Mouse (Mus musculus) CH12.LX (cell line): ENCODE results near the gene Fndc5. TPM values are rescaled to one million over a fixed set of nuclear protein-coding genes. Genes with fewer than 3 reads are reported as not detected.

Source experiments
- DNase-seq: peaks from one replicate; pipeline ENCODE4 v3.0.0-alpha.2; 2013; ENCODE audit errors: extremely low read depth
- H3K27ac ChIP-seq: 2 replicates; pipeline ENCODE4 v1.5.1; 2012; ENCODE audit warnings: low read depth, mild to moderate bottlenecking, control low read depth, moderate library complexity; ENCODE audit not compliant: insufficient read depth
- H3K27me3 ChIP-seq: replicated peaks from 2 replicates; pipeline ENCODE3; 2012; ENCODE audit warnings: inconsistent platforms
- H3K36me3 ChIP-seq, 2 experiments: replicated peaks in 1 of 2; 2 replicates each; pipeline versions ENCODE3 to v1.6.1; 2012; ENCODE audit warnings: inconsistent platforms in 1 of 2, low read length in 1 of 2, mild to moderate bottlenecking in 1 of 2, mixed read lengths in 1 of 2, moderate library complexity in 1 of 2; ENCODE audit not compliant: control insufficient read depth in 1 of 2, insufficient read depth in 1 of 2
- H3K4me1 ChIP-seq, 2 experiments: 2 replicates each; pipeline ENCODE4 v1.6.1; 2012; ENCODE audit warnings: inconsistent platforms in 1 of 2, moderate library complexity in 1 of 2; ENCODE audit not compliant: insufficient read depth in 2 of 2, control insufficient read depth in 1 of 2
- H3K4me2 ChIP-seq: 2 replicates; pipeline ENCODE4 v1.6.1; 2012; ENCODE audit warnings: low read depth, mild to moderate bottlenecking, control low read depth; ENCODE audit not compliant: poor library complexity, insufficient read depth, severe bottlenecking
- H3K4me3 ChIP-seq, 3 experiments: fragments of 150-350 bp in 1 of 3; sonication (generic) in 1 of 3; replicated peaks in 1 of 3; 2 replicates each; pipeline versions ENCODE3 to v1.5.1; 2011 to 2012; ENCODE audit warnings: low read depth in 2 of 3, low read length in 2 of 3, mild to moderate bottlenecking in 2 of 3, moderate library complexity in 2 of 3, control low read depth in 1 of 3, improper control_type of control experiment in 1 of 3, inconsistent platforms in 1 of 3, mixed read lengths in 1 of 3; ENCODE audit not compliant: poor library complexity in 1 of 3
- H3K79me2 ChIP-seq: replicated peaks from 2 replicates; pipeline ENCODE4 v1.6.1; 2012; ENCODE audit warnings: mild to moderate bottlenecking, moderate library complexity; ENCODE audit not compliant: control insufficient read depth, poor library complexity, insufficient read depth, severe bottlenecking; ENCODE audit errors: extremely low read depth
- H3K9ac ChIP-seq: 2 replicates; pipeline ENCODE4 v1.6.1; 2012; ENCODE audit warnings: low read depth, mild to moderate bottlenecking, control low read depth, moderate library complexity; ENCODE audit not compliant: insufficient read depth
- H3K9me3 ChIP-seq: replicated peaks from 2 replicates; pipeline ENCODE3; 2012; ENCODE audit warnings: low read length, inconsistent platforms, mixed read lengths
- BHLHE40 ChIP-seq: IDR thresholded peaks from 2 replicates; pipeline ENCODE4 v1.6.1; 2011; ENCODE audit warnings: mild to moderate bottlenecking, low read depth, low read length, improper control_type of control experiment
- CHD2 ChIP-seq: IDR thresholded peaks from 2 replicates; pipeline ENCODE4 v1.6.1; 2011; ENCODE audit warnings: low read length, improper control_type of control experiment
- CTCF ChIP-seq, 2 experiments: IDR thresholded peaks in 1 of 2; conservative IDR thresholded peaks in 1 of 2; 2 replicates each; pipeline ENCODE4 v1.5.1; 2011 to 2012; ENCODE audit warnings: low read depth in 2 of 2, low read length in 2 of 2, improper control_type of control experiment in 1 of 2, inconsistent platforms in 1 of 2, mild to moderate bottlenecking in 1 of 2, moderate library complexity in 1 of 2
- E2F4 ChIP-seq: IDR thresholded peaks from 2 replicates; pipeline ENCODE4 v1.6.1; 2011; ENCODE audit warnings: low read depth, low read length, improper control_type of control experiment; ENCODE audit not compliant: insufficient replicate concordance
- ETS1 ChIP-seq: conservative IDR thresholded peaks from 2 replicates; pipeline ENCODE4 v1.6.1; 2012; ENCODE audit warnings: low read depth, mild to moderate bottlenecking, inconsistent platforms, low read length, improper control_type of control experiment, moderate library complexity
- IRF4 ChIP-seq: IDR thresholded peaks from 2 replicates; pipeline ENCODE4 v1.6.1; 2014; ENCODE audit warnings: low read depth, mild to moderate bottlenecking, inconsistent platforms, low read length, improper control_type of control experiment
- KAT2A ChIP-seq: IDR thresholded peaks from 2 replicates; pipeline ENCODE4 v1.6.1; 2012; ENCODE audit warnings: low read length, improper control_type of control experiment, inconsistent platforms; ENCODE audit not compliant: insufficient replicate concordance
- MEF2A ChIP-seq: IDR thresholded peaks from 2 replicates; pipeline ENCODE4 v1.6.1; 2014; ENCODE audit warnings: low read depth, mild to moderate bottlenecking, inconsistent platforms, low read length, improper control_type of control experiment, borderline replicate concordance
- MXI1 ChIP-seq: IDR thresholded peaks from 2 replicates; pipeline ENCODE4 v1.6.1; 2011; ENCODE audit warnings: mild to moderate bottlenecking, low read depth, low read length, improper control_type of control experiment
- MYC ChIP-seq: IDR thresholded peaks from 2 replicates; pipeline ENCODE4 v1.6.1; 2011; ENCODE audit warnings: low read depth, mild to moderate bottlenecking, improper control_type of control experiment, low read length
- POLR2AphosphoS2 ChIP-seq: IDR thresholded peaks from 2 replicates; pipeline ENCODE4 v1.6.1; 2011; ENCODE audit warnings: low read depth, low read length, improper control_type of control experiment
- RAD21 ChIP-seq: IDR thresholded peaks from 2 replicates; pipeline ENCODE4 v1.6.1; 2011; ENCODE audit warnings: low read depth, mild to moderate bottlenecking, low read length, improper control_type of control experiment, moderate library complexity
- RCOR1 ChIP-seq: conservative IDR thresholded peaks from 2 replicates; pipeline ENCODE4 v1.6.1; 2012; ENCODE audit warnings: low read depth, mild to moderate bottlenecking, inconsistent platforms, low read length, improper control_type of control experiment
- SIN3A ChIP-seq: IDR thresholded peaks from 2 replicates; pipeline ENCODE4 v1.6.1; 2012; ENCODE audit warnings: low read length, improper control_type of control experiment, inconsistent platforms
- SMC3 ChIP-seq: IDR thresholded peaks from 2 replicates; pipeline ENCODE4 v1.6.1; 2011; ENCODE audit warnings: low read depth, low read length, improper control_type of control experiment
- TBP ChIP-seq: conservative IDR thresholded peaks from 2 replicates; pipeline ENCODE4 v1.6.1; 2011; ENCODE audit warnings: low read depth, low read length, improper control_type of control experiment
- TCF12 ChIP-seq: IDR thresholded peaks from 2 replicates; pipeline ENCODE4 v1.6.1; 2014; ENCODE audit warnings: low read depth, mild to moderate bottlenecking, inconsistent platforms, low read length, improper control_type of control experiment
- USF2 ChIP-seq: conservative IDR thresholded peaks from 2 replicates; pipeline ENCODE4 v1.6.1; 2011; ENCODE audit warnings: low read depth, low read length, improper control_type of control experiment
- ZC3H11A ChIP-seq: IDR thresholded peaks from 2 replicates; pipeline ENCODE4 v1.6.1; 2012; ENCODE audit warnings: low read depth, mild to moderate bottlenecking, inconsistent platforms, low read length, improper control_type of control experiment
- ZKSCAN1 ChIP-seq: IDR thresholded peaks from 2 replicates; pipeline ENCODE4 v1.6.1; 2012; ENCODE audit warnings: low read depth, inconsistent platforms, low read length, improper control_type of control experiment, borderline replicate concordance
- dilution Hi-C: fragments of 300-500 bp; cut with MboI; formaldehyde crosslinking; loops from 2 replicates; pipeline ENCODE4 v1.14.3; 2020; ENCODE audit warnings: low sequenced_read_pairs; ENCODE audit not compliant: extremely low pct_unique_long_range_greater_than_20kb, extremely low pct_ligation_motif_present
- in situ Hi-C: fragments of 300-500 bp; cut with MboI; formaldehyde crosslinking; loops from 3 replicates; pipeline ENCODE4 v1.14.3; 2019; ENCODE audit warnings: low sequenced_read_pairs, low pct_ligation_motif_present, low pct_unique_long_range_greater_than_20kb, mixed read lengths
- polyA plus RNA-seq: library from polyadenylated mRNA; unstranded; fragments of >175 nt; gene quantifications from 2 replicates; pipeline ENCODE4 v1.2.1, GENCODE M21; 2012; ENCODE audit warnings: low read depth; ENCODE audit not compliant: insufficient read length
- total RNA-seq, 2 experiments: library from RNA; depleted of rRNA; stranded (reverse); fragments of 300-350 nt in 1 of 2; fragments of >200 nt in 1 of 2; gene quantifications; 2 replicates each; pipeline ENCODE4 v1.2.3; 2012 to 2014

Gene Fndc5
- total and polyA plus RNA-seq, 3 experiments: 0.17 to 0.33 TPM; not detected in 1

- DNase-seq: peak; percentile 24
- H3K4me2 ChIP-seq: peak overlapping the region; percentile 31
- peaks cover 13 to 41% of the 10 kb centered on the region in 2 experiments for H3K4me1 ChIP-seq
- dilution Hi-C loops (no loop called here), in situ Hi-C loops (loop anchor here (10.0 kb wide), 2 partner anchors 49 to 319 kb away; partner anchors contain the start of genes S100pbp and Yars)
- H3K36me3 ChIP-seq: peaks cover 0 to 4% of the 10 kb centered on the region in 2 experiments
- H3K79me2 ChIP-seq: no peaks in the 10 kb centered on the region
- no peak overlapping the region; the same call in 1 of the 2 replicates for H3K9ac ChIP-seq
- H3K27me3 ChIP-seq: peaks cover 31% of the 10 kb centered on the region
- H3K4me3 ChIP-seq: peak overlapping the region in 1 of 3 experiments; percentile 17
- no peak overlapping the region for H3K27ac ChIP-seq
- H3K9me3 ChIP-seq: no peaks in the 10 kb centered on the region
- TF ChIP-seq CTCF (conservative IDR thresholded peaks at IDR 0.05 in 1 of 2, IDR thresholded peaks at IDR 0.05 in 1 of 2; ENCODE audit: low read depth in 2 of 2, low read length in 2 of 2) (no peak), KAT2A (no peak), USF2 (no peak), SMC3 (no peak), SIN3A (no peak), TCF12 (no peak), E2F4 (no peak), MEF2A (no peak), IRF4 (no peak), RAD21 (no peak), BHLHE40 (no peak), ZC3H11A (no peak), CHD2 (no peak), ZKSCAN1 (no peak), POLR2AphosphoS2 (no peak), ETS1 (no peak), MYC (no peak), TBP (no peak), RCOR1 (no peak)
These were observed 615 bp upstream of the Fndc5 start for GRCm38 (mm10) chr4:129136189-129136578.

GRCm38 (mm10) chr4:129137392-129138321 is 858 bp downstream of the Fndc5 start:
- Histone ChIP-seq H3K9ac (no peak overlapping the region), H3K36me3 (peaks cover 0 to 13% of the 10 kb centered on the region in 2 experiments), H3K9me3 (no peaks in the 10 kb centered on the region), H3K79me2 (no peaks in the 10 kb centered on the region), H3K27ac (no peak overlapping the region), H3K4me2 (no peak overlapping the region), H3K27me3 (peaks cover 19% of the 10 kb centered on the region), H3K4me3 (no peak overlapping the region), H3K4me1 (peaks cover 13 to 44% of the 10 kb centered on the region in 2 experiments)
- dilution Hi-C loops: no loop called here
- TF ChIP-seq RCOR1 (no peak), MXI1 (no peak), BHLHE40 (peak; percentile 21; the same call in 1 of the 2 replicates)
- in situ Hi-C loops: loop anchor here (10.0 kb wide), 2 partner anchors 47 to 317 kb away; partner anchors contain the start of genes S100pbp and Yars
- DNase-seq: no peak
